Mouse (Mus musculus): Measurements from ENCODE around the gene Dync1i2. TPM values are rescaled to one million over a fixed set of nuclear protein-coding genes. Genes with fewer than 3 reads are reported as not detected.

Dync1i2 gene
- polyA plus RNA-seq, 1 experiment = 52.1 TPM

DNA sequence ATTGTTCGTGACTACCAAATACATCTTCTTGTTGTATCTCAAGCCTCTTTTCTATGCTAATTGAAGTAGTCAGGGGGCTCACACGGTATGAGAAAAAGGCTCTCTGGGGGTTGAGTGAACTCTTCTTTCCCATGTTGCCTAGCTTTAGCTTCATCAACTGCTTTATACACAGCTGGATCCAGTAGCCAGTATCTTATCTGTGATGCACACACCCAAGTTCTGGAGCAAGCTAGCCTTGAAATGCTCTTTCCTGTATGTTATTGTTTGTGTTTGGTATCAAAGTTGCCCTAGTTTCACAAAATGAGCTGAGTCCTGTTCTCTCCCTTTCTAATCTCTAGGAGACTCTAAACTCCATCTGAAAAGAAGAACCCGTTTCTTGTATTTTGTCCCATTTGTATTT lies 23.6 kb upstream of the Dync1i2 start:
- Histone ChIP-seq H3K36me3 (ENCODE audit: control insufficient read depth, insufficient read depth) (no peaks in the 10 kb centered on the region), H3K27me3 (ENCODE audit: control insufficient read depth, insufficient read depth, insufficient read length) (peaks cover 5% of the 10 kb centered on the region), H3K4me3 (ENCODE audit: insufficient read depth, poor library complexity, severe bottlenecking) (no peak overlapping the region), H3ac (ENCODE audit: control insufficient read depth, insufficient read length, low read depth) (no peak overlapping the region), H3K79me3 (ENCODE audit: low read depth) (no peaks in the 10 kb centered on the region), H3K79me2 (ENCODE audit: control insufficient read depth, insufficient read depth) (no peaks in the 10 kb centered on the region)
- no peak for TF ChIP-seq CEBPB (IDR thresholded peaks at IDR 0.05; ENCODE audit: low read depth)
- TF ChIP-seq MYOG (IDR thresholded peaks at IDR 0.05; ENCODE audit: control insufficient read depth, extremely low read depth, insufficient read length) = no peak
- no peak for TF ChIP-seq MYOD1 (IDR thresholded peaks at IDR 0.05; ENCODE audit: control insufficient read depth, insufficient read length, low read depth)
- no peak for TF ChIP-seq CTCF (IDR thresholded peaks at IDR 0.05; ENCODE audit: control insufficient read depth, insufficient read depth, insufficient read length)

- no peaks in the 10 kb centered on the region for H3K79me3 ChIP-seq (ENCODE audit: low read depth)
These were observed 22.6 kb upstream of the Dync1i2 start for GRCm38 (mm10) chr2:71188861-71189260.

GRCm38 (mm10) chr2:71191391-71192194 lies 19.9 kb upstream of the Dync1i2 start:
- no peak overlapping the region for H3K4me3 ChIP-seq (ENCODE audit: insufficient read depth, poor library complexity, severe bottlenecking)
- TF ChIP-seq USF1 (IDR thresholded peaks at IDR 0.05; ENCODE audit: low read depth) (no peak), MYOG (IDR thresholded peaks at IDR 0.05; ENCODE audit: control insufficient read depth, extremely low read depth, insufficient read length) (no peak), MAX (IDR thresholded peaks at IDR 0.05) (no peak), MYOD1 (IDR thresholded peaks at IDR 0.05; ENCODE audit: control insufficient read depth, insufficient read length, low read depth) (no peak), CTCF (IDR thresholded peaks at IDR 0.05; ENCODE audit: control insufficient read depth, insufficient read depth, insufficient read length) (no peak), CEBPB (IDR thresholded peaks at IDR 0.05; ENCODE audit: low read depth) (no peak), FOSL1 (IDR thresholded peaks at IDR 0.05; ENCODE audit: insufficient read depth, low read length, poor library complexity, severe bottlenecking) (no peak)

More at GRCm38 (mm10) chr2:71188861-71189260, 22.6 kb upstream of the Dync1i2 start:
- no peaks in the 10 kb centered on the region for H3K36me3 ChIP-seq (ENCODE audit: control insufficient read depth, insufficient read depth)
- no peak overlapping the region for H3K4me3 ChIP-seq (ENCODE audit: insufficient read depth, poor library complexity, severe bottlenecking)
- no peaks in the 10 kb centered on the region for H3K79me2 ChIP-seq (ENCODE audit: control insufficient read depth, insufficient read depth)
- TF ChIP-seq FOSL1 (IDR thresholded peaks at IDR 0.05; ENCODE audit: insufficient read depth, low read length, poor library complexity, severe bottlenecking) (no peak), MAX (IDR thresholded peaks at IDR 0.05) (no peak), CTCF (IDR thresholded peaks at IDR 0.05; ENCODE audit: control insufficient read depth, insufficient read depth, insufficient read length) (no peak), MYOD1 (IDR thresholded peaks at IDR 0.05; ENCODE audit: control insufficient read depth, insufficient read length, low read depth) (no peak), CEBPB (IDR thresholded peaks at IDR 0.05; ENCODE audit: low read depth) (no peak)
- H3K27me3 ChIP-seq (ENCODE audit: control insufficient read depth, insufficient read depth, insufficient read length) = peaks cover 10% of the 10 kb centered on the region
- H3ac ChIP-seq (ENCODE audit: control insufficient read depth, insufficient read length, low read depth) = no peak overlapping the region

GRCm38 (mm10) chr2:71192195-71192807 lies 19.2 kb upstream of the Dync1i2 start:
- TF ChIP-seq CTCF (IDR thresholded peaks at IDR 0.05; ENCODE audit: control insufficient read depth, insufficient read depth, insufficient read length) (no peak), FOSL1 (IDR thresholded peaks at IDR 0.05; ENCODE audit: insufficient read depth, low read length, poor library complexity, severe bottlenecking) (no peak), CEBPB (IDR thresholded peaks at IDR 0.05; ENCODE audit: low read depth) (no peak), MAX (IDR thresholded peaks at IDR 0.05) (no peak), MYOD1 (IDR thresholded peaks at IDR 0.05; ENCODE audit: control insufficient read depth, insufficient read length, low read depth) (no peak), MYOG (IDR thresholded peaks at IDR 0.05; ENCODE audit: control insufficient read depth, extremely low read depth, insufficient read length) (no peak), USF1 (IDR thresholded peaks at IDR 0.05; ENCODE audit: low read depth) (no peak)
- no peaks in the 10 kb centered on the region for H3K36me3 ChIP-seq (ENCODE audit: control insufficient read depth, insufficient read depth)
- no peaks in the 10 kb centered on the region for H3K79me2 ChIP-seq (ENCODE audit: control insufficient read depth, insufficient read depth)
- H3K27me3 ChIP-seq (ENCODE audit: control insufficient read depth, insufficient read depth, insufficient read length) = peaks cover 10% of the 10 kb centered on the region
- H3ac ChIP-seq (ENCODE audit: control insufficient read depth, insufficient read length, low read depth) = no peak overlapping the region
- H3K79me3 ChIP-seq (ENCODE audit: low read depth) = no peaks in the 10 kb centered on the region
- H3K4me3 ChIP-seq (ENCODE audit: insufficient read depth, poor library complexity, severe bottlenecking) = no peak overlapping the region

More at GRCm38 (mm10) chr2:71191391-71192194, 19.9 kb upstream of the Dync1i2 start:
- H3K79me2 ChIP-seq (ENCODE audit: control insufficient read depth, insufficient read depth) = no peaks in the 10 kb centered on the region
- no peaks in the 10 kb centered on the region for H3K79me3 ChIP-seq (ENCODE audit: low read depth)
- no peaks in the 10 kb centered on the region for H3K36me3 ChIP-seq (ENCODE audit: control insufficient read depth, insufficient read depth)
- H3K27me3 ChIP-seq (ENCODE audit: control insufficient read depth, insufficient read depth, insufficient read length) = peaks cover 10% of the 10 kb centered on the region
- no peak overlapping the region for H3ac ChIP-seq (ENCODE audit: control insufficient read depth, insufficient read length, low read depth)

DNA sequence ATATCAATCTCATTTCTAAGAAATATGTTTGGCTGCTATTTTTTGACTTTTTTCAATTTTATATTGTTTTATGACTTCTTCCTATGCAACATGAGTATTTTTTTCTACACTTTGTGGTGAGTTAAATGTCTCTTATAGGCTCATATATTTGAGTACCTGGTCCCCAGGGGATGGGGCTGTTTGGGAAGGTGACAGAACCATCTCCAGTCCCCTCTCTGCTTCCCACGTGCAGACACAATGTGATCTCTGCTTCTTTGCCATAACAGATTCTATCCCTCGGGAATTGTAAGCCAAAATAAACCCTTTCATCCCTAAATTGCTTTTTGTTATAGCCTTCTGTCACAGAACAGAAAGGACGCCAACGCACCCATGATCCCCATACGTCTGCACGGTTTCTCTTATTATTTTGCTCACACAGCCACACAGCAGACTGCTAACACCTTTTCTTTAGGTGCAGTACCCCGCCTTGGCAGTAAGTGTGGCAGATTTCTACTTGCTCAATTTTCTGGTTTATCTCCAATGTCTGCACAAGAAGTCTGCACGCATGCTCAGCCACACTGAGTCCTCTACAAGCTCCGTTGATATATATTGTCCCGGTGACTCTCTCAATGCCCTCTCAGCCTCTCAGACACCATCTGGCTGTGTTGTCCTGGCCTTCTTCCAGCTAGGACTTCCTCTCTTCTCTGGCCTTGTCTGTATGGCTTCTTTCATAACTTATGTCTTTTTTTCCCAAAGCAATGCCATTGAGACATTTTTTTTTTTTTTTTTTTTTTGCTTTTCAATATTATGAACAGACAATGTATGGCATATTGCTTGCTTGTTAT lies 17.2 kb upstream of the Dync1i2 start:
- no peaks in the 10 kb centered on the region for H3K79me3 ChIP-seq (ENCODE audit: low read depth)
- no peaks in the 10 kb centered on the region for H3K36me3 ChIP-seq (ENCODE audit: control insufficient read depth, insufficient read depth)
- no peak for TF ChIP-seq MAX (IDR thresholded peaks at IDR 0.05)
- TF ChIP-seq USF1 (IDR thresholded peaks at IDR 0.05; ENCODE audit: low read depth) = no peak
- TF ChIP-seq CTCF (IDR thresholded peaks at IDR 0.05; ENCODE audit: control insufficient read depth, insufficient read depth, insufficient read length) = no peak
- no peak for TF ChIP-seq MYOG (IDR thresholded peaks at IDR 0.05; ENCODE audit: control insufficient read depth, extremely low read depth, insufficient read length)
- no peak for TF ChIP-seq MYOD1 (IDR thresholded peaks at IDR 0.05; ENCODE audit: control insufficient read depth, insufficient read length, low read depth)
- no peak for TF ChIP-seq CEBPB (IDR thresholded peaks at IDR 0.05; ENCODE audit: low read depth)
- no peak for TF ChIP-seq FOSL1 (IDR thresholded peaks at IDR 0.05; ENCODE audit: insufficient read depth, low read length, poor library complexity, severe bottlenecking)
- no peak overlapping the region for H3K4me3 ChIP-seq (ENCODE audit: insufficient read depth, poor library complexity, severe bottlenecking)
- H3K27me3 ChIP-seq (ENCODE audit: control insufficient read depth, insufficient read depth, insufficient read length) = peaks cover 10% of the 10 kb centered on the region
- no peak overlapping the region for H3ac ChIP-seq (ENCODE audit: control insufficient read depth, insufficient read length, low read depth)
- no peaks in the 10 kb centered on the region for H3K79me2 ChIP-seq (ENCODE audit: control insufficient read depth, insufficient read depth)
